Mouse (Mus musculus): Measurements from ENCODE around the gene Hivep2. TPM values are rescaled to one million over a fixed set of nuclear protein-coding genes. Genes with fewer than 3 reads are reported as not detected.

Hivep2 gene
- total RNA-seq, 2 experiments from 2014 or later, result 208 to 218 TPM

GRCm38 (mm10) chr10:13971268-13971667 lies 5.4 kb downstream of the Hivep2 start:
- DNase-seq (ENCODE audit: low spot score in 2 of 2), result no peak

GRCm38 (mm10) chr10:13973563-13974179 lies 7.8 kb downstream of the Hivep2 start:
- peak in 1 of 2 experiments; percentile 36 for DNase-seq (ENCODE audit: low spot score in 2 of 2)

- DNase-seq (ENCODE audit: low spot score in 2 of 2), result no peak
These were observed 8.6 kb downstream of the Hivep2 start for GRCm38 (mm10) chr10:13974472-13974871.

GRCm38 (mm10) chr10:13975861-13976260 lies 10.0 kb downstream of the Hivep2 start:
- no peak for DNase-seq (ENCODE audit: low spot score in 2 of 2)

DNA sequence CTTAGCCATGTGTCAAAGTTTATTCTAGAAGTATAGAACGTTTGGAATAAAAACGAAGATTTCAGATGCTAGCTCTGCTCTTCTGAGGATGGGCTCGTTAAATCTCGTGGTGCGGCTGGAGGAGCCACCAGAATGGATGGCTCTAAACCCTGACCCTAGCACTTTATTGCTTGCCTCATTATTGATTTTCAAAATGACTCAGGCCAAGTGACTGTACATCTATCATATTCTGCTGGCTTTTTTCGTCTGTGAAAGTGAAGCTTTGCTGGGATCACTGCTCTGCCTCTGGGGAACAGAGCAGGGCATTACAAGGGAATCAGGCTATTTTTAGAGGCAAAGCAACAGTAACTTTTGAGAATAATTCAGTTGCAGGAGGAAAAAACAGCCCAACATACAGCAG lies 10.4 kb downstream of the Hivep2 start:
- no peak for DNase-seq (ENCODE audit: low spot score in 2 of 2)

GRCm38 (mm10) chr10:13982271-13982670 lies 16.4 kb downstream of the Hivep2 start:
- DNase-seq (ENCODE audit: low spot score in 2 of 2), result no peak

DNA sequence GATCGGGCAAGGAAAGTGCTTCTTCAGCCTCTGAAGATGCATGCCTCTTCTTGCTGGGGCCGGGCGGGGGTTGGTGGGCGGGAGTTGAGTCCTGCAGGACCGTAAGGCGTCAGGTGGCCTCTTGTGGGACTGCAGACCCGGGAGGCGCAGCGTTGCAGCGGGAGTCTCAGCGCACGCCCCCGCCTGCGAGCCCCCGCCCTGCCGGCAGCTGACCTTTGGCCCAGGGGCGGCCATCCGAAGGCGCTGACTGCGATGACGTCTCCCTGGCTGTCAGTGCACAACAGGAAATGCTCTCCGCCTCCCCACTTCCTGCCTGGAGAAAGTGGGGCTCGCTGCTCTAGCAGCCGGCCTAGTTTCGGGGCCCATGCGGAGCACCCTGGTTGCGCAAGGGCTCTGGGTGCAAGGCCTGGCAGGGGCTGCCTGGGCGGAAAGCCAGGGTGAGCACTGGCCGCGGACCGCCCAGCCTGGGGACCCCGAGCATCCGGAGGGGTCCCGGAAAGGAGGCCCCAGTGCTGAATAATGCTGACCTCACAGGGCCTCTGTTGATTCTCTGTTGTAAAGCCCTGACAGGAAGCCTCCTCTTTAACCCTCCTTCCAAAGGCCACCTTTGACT lies 17.0 kb downstream of the Hivep2 start:
- peak; percentile 59 to 66 for DNase-seq (ENCODE audit: low spot score in 2 of 2)

- DNase-seq (ENCODE audit: low spot score in 2 of 2), result no peak
These were observed 17.8 kb downstream of the Hivep2 start for GRCm38 (mm10) chr10:13983631-13984030.

GRCm38 (mm10) chr10:13984233-13984632 lies 18.4 kb downstream of the Hivep2 start:
- no peak for DNase-seq (ENCODE audit: low spot score in 2 of 2)

GRCm38 (mm10) chr10:13986539-13986938 lies 20.7 kb downstream of the Hivep2 start:
- DNase-seq (ENCODE audit: low spot score in 2 of 2), result no peak

- DNase-seq (ENCODE audit: low spot score in 2 of 2), result no peak
These were observed 21.5 kb downstream of the Hivep2 start for GRCm38 (mm10) chr10:13987336-13987735.

- DNase-seq (ENCODE audit: low spot score in 2 of 2), result no peak
These were observed 22.4 kb downstream of the Hivep2 start for GRCm38 (mm10) chr10:13988280-13988679.

DNA sequence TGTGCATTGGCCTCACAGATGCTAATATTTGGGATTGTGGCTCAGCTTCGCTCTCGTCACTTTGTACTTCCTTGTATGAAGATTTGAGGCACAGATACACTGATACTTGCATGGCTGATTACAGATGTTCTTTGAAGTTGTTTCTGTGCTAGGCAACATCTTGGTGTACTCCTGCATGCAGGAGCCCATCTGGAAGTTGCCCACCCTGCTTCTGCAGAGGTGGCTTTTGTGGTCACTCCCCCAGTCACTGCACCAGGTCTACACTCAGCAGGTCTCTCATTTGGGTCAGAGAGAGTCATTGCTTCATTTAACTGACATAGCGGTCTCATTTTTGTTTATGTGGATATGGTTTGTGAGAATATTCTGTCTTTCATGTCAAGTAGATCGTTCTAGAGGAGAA lies 22.9 kb downstream of the Hivep2 start:
- DNase-seq (ENCODE audit: low spot score in 2 of 2), result no peak

GRCm38 (mm10) chr10:13990842-13991241 lies 25.0 kb downstream of the Hivep2 start:
- DNase-seq (ENCODE audit: low spot score in 2 of 2), result no peak

DNA sequence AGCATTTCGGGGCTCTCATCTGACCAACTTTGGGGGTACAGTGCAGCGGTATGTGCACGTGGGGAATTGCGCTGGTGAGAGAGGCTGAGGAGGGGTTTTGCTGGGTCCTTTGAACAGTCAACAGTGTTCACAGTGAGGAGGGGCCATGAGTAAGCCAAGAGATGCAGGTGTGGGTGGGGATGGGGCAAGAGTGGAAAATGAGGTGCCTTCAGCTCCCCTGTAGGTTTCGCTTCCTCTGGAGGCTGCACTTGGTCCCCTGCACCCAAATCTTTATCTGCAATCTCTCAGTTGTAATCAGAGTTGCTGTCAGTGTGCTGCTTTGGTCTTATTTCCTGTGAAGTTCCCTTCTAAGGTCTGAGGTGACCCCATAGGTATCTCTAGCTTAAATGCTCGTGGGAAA lies 27.5 kb downstream of the Hivep2 start:
- DNase-seq (ENCODE audit: low spot score in 2 of 2), result no peak

DNA sequence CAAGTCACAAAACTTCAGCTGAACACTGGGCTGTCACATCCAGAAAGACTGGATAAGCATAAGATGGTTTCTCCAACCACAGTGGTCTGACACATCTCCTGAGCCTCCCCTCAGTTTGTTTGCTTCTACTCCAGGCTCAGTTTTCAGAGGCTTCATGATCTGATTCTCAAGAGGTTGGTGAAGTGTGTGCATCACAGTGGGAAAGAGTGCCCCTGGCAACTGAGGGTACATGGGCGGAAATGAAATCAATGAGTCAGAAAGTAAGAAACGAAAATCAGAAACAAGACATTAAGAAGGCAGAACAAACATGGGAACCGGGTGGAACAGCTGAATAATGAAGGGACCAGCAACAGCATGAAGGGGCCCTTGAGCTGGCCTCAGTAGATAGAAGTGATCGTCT lies 31.5 kb downstream of the Hivep2 start:
- DNase-seq (ENCODE audit: low spot score in 2 of 2), result no peak

- no peak for DNase-seq (ENCODE audit: low spot score in 2 of 2)
These were observed 39.1 kb downstream of the Hivep2 start for GRCm38 (mm10) chr10:14004769-14005517.

- DNase-seq (ENCODE audit: low spot score in 2 of 2), result no peak
These were observed 43.8 kb downstream of the Hivep2 start for GRCm38 (mm10) chr10:14009721-14010120.

- DNase-seq (ENCODE audit: low spot score in 2 of 2), result no peak
These were observed 50.6 kb downstream of the Hivep2 start for GRCm38 (mm10) chr10:14016287-14016970.

DNA sequence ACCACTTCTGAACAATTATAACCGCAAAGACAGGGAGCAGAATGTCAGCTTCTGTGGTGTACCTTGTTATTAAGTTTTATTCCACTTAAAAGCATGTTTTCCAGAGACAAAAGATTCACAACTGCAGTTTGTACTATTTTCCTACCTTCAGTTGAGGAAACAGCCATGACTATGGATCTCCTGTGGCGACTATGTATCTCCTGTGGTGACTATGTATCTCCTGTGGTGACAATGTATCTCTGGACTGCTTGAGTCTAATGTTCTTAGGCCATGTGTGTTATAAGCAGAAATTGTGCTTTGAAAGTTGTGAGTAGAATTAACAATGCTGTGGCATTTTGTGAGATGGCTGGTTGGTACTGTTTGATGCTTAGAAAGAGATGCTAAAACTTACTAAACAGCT lies 51.5 kb downstream of the Hivep2 start:
- no peak for DNase-seq (ENCODE audit: low spot score in 2 of 2)

DNA sequence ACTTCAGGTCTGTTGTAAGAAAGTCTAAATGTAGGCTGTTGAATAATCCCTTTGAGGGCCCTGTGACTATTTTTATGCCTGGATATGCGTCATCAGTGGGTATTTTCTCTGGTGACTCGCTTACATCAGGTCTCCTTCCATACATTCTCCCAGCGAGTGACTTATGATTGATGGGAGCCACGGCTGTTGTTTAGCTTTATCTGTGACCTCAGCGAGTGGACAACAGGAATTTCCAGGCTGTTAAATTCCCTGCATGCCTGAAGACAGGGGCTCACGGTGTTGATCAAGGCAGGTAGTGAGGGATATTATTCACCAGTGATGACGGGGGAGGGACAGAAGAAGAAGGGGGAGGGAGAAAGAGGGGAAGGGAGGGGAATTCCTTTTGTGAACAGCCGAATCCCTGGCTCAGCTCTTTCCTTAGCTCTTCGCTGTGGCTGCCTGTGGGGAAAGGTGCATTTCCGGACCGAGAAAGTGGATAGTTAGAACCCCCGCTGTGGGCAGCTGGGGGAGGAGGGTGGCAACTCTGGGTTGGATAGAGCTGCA lies 52.0 kb downstream of the Hivep2 start:
- peak in 1 of 2 experiments; percentile 35 for DNase-seq (ENCODE audit: low spot score in 2 of 2)

DNA sequence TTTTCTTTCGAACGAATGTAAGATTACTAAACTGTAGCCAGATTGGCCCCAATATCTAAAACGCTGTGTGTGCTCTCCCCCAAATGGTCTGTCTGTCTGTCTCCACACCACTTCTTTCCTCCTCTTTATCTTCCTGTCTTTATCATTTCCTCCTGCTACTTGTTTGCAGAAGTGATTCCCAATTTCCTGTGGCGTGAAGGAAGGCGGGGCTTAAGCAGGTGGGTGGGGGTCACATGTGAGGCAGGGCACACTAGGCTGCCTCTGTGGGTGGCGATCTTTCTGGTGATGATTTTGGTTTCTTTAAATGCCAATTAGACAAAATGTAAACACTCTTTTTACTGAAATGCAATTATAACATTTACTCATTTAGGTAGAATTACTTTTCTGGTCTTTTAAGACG lies 52.8 kb downstream of the Hivep2 start:
- DNase-seq (ENCODE audit: low spot score in 2 of 2), result no peak
